Mouse (Mus musculus): ENCODE measurements at regions not wholly inside any gene's neighbourhood (a gene's known extent, or its start where the extent isn't known, plus 50 kb on each side); places are given as distances from the start of the nearest gene placed in this dataset.

GRCm38 (mm10) chr1:77043749-77044564, 470.9 kb downstream of the Epha4 start:
- Histone ChIP-seq H3K27me3 (replicated peaks) (no peaks in the 10 kb centered on the region), H3K4me3 (replicated peaks) (no peak overlapping the region), H3K36me3 (replicated peaks; ENCODE audit: low read length) (no peaks in the 10 kb centered on the region), H3K9me3 (peaks cover 24% of the 10 kb centered on the region), H3K4me1 (no peaks in the 10 kb centered on the region)
- TF ChIP-seq FLI1 (IDR thresholded peaks at IDR 0.05; ENCODE audit: low read length): no peak
- no peak for TF ChIP-seq GATA1 (IDR thresholded peaks at IDR 0.05; ENCODE audit: borderline replicate concordance, low read length)

GRCm38 (mm10) chr1:77048720-77049406, 466.0 kb downstream of the Epha4 start:
- Histone ChIP-seq H3K36me3 (replicated peaks; ENCODE audit: low read length) (no peaks in the 10 kb centered on the region), H3K4me1 (no peaks in the 10 kb centered on the region), H3K27me3 (replicated peaks) (no peaks in the 10 kb centered on the region), H3K4me3 (replicated peaks) (no peak overlapping the region), H3K9me3 (peaks cover 13% of the 10 kb centered on the region)
- TF ChIP-seq GATA1 (IDR thresholded peaks at IDR 0.05; ENCODE audit: borderline replicate concordance, low read length): no peak
- TF ChIP-seq FLI1 (IDR thresholded peaks at IDR 0.05; ENCODE audit: low read length): no peak

GRCm38 (mm10) chr1:77051239-77051638, 463.6 kb downstream of the Epha4 start:
- H3K9me3 ChIP-seq: peaks cover 11% of the 10 kb centered on the region
- H3K4me3 ChIP-seq (replicated peaks): no peak overlapping the region
- no peaks in the 10 kb centered on the region for H3K36me3 ChIP-seq (replicated peaks; ENCODE audit: low read length)
- no peak for TF ChIP-seq FLI1 (IDR thresholded peaks at IDR 0.05; ENCODE audit: low read length)
- no peak for TF ChIP-seq GATA1 (IDR thresholded peaks at IDR 0.05; ENCODE audit: borderline replicate concordance, low read length)
- no peaks in the 10 kb centered on the region for H3K27me3 ChIP-seq (replicated peaks)
- no peaks in the 10 kb centered on the region for H3K4me1 ChIP-seq

GRCm38 (mm10) chr1:77053837-77054540, 460.9 kb downstream of the Epha4 start:
- Histone ChIP-seq H3K9me3 (peaks cover 9% of the 10 kb centered on the region), H3K27me3 (replicated peaks) (no peaks in the 10 kb centered on the region), H3K36me3 (replicated peaks; ENCODE audit: low read length) (no peaks in the 10 kb centered on the region), H3K4me3 (replicated peaks) (no peak overlapping the region), H3K4me1 (no peaks in the 10 kb centered on the region)
- no peak for TF ChIP-seq GATA1 (IDR thresholded peaks at IDR 0.05; ENCODE audit: borderline replicate concordance, low read length)
- no peak for TF ChIP-seq FLI1 (IDR thresholded peaks at IDR 0.05; ENCODE audit: low read length)

DNA sequence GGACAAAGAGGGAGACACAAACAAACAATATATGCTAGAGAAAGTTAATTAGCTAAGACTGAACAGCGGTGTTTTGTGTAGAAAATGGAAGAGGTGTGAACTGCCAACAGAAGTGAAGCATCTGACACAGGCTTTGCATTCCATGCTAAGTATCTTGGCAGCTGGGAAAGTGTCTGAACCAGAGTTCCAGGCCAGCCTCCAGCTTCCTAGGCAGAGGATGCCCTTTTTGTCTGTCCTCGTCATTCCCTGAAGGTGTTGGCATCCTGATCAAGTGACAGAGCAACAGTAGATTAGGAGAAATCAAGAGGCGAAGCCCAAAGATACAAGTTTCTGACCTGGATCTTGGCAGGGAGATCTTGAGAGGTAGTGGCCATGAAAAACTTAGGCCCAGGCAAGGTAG, 452.4 kb downstream of the Epha4 start:
- H3K4me1 ChIP-seq: no peaks in the 10 kb centered on the region
- no peaks in the 10 kb centered on the region for H3K36me3 ChIP-seq (replicated peaks; ENCODE audit: low read length)
- H3K27me3 ChIP-seq (replicated peaks): no peaks in the 10 kb centered on the region
- H3K9me3 ChIP-seq: peaks cover 35% of the 10 kb centered on the region
- TF ChIP-seq FLI1 (IDR thresholded peaks at IDR 0.05; ENCODE audit: low read length): no peak
- TF ChIP-seq GATA1 (IDR thresholded peaks at IDR 0.05; ENCODE audit: borderline replicate concordance, low read length): no peak
- H3K4me3 ChIP-seq (replicated peaks): no peak overlapping the region

DNA sequence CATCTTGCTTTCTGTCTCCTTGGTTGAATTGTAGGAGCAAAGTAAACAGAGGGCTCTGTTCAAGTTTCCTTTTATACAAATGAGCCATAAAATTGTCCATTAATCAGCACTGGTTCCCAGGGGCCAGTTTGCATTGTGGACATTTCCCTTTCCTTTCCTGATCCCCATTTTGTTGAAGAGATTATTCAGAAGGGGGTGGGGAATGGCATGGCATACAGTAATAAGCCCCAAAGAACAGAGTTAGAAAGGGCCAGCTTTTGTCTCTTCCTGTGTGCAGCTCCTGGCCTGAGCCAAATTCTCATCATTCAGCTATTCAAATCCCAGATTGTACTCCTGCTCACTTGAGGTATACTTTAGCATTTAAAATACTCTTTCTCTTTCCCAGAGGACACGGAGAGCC, 441.8 kb downstream of the Epha4 start:
- Histone ChIP-seq H3K4me3 (replicated peaks) (no peak overlapping the region), H3K4me1 (no peaks in the 10 kb centered on the region), H3K36me3 (replicated peaks; ENCODE audit: low read length) (no peaks in the 10 kb centered on the region), H3K27me3 (replicated peaks) (no peaks in the 10 kb centered on the region), H3K9me3 (peaks cover 4% of the 10 kb centered on the region; the same call in 1 of the 2 replicates)
- TF ChIP-seq GATA1 (IDR thresholded peaks at IDR 0.05; ENCODE audit: borderline replicate concordance, low read length): no peak
- TF ChIP-seq FLI1 (IDR thresholded peaks at IDR 0.05; ENCODE audit: low read length): no peak

GRCm38 (mm10) chr1:77074926-77075885, 439.7 kb downstream of the Epha4 start:
- no peaks in the 10 kb centered on the region for H3K27me3 ChIP-seq (replicated peaks)
- TF ChIP-seq FLI1 (IDR thresholded peaks at IDR 0.05; ENCODE audit: low read length) (no peak), GATA1 (IDR thresholded peaks at IDR 0.05; ENCODE audit: borderline replicate concordance, low read length) (no peak)
- H3K36me3 ChIP-seq (replicated peaks; ENCODE audit: low read length): no peaks in the 10 kb centered on the region
- no peak overlapping the region for H3K4me3 ChIP-seq (replicated peaks)
- H3K4me1 ChIP-seq: no peaks in the 10 kb centered on the region
- 0 out of 2 replicates have a peak, but pooled peaks cover 5% of the 10 kb centered on the region for H3K9me3 ChIP-seq

DNA sequence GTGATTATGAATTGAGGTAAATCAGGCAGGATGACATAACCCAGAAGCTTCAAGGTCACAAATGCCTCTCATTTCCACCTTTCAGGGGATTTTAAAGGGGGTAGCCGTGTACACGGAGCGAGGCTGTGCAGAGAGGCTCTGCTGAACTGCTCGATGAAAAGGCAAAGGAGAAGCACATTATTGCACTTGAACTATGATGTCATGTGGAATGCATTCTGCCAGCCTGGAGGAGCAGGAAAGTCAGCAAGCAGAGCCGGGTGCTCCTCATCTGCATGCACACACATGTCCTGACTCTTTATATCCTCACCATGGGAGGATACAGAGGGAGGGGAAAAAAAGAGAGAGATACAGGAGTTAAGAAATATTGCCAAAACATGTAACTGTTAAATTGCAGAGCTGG, 434.1 kb downstream of the Epha4 start:
- Histone ChIP-seq H3K27me3 (replicated peaks) (no peaks in the 10 kb centered on the region), H3K9me3 (peaks cover 14% of the 10 kb centered on the region; the same call in 1 of the 2 replicates), H3K4me1 (no peaks in the 10 kb centered on the region), H3K36me3 (replicated peaks; ENCODE audit: low read length) (no peaks in the 10 kb centered on the region), H3K4me3 (replicated peaks) (no peak overlapping the region)
- no peak for TF ChIP-seq GATA1 (IDR thresholded peaks at IDR 0.05; ENCODE audit: borderline replicate concordance, low read length)
- no peak for TF ChIP-seq FLI1 (IDR thresholded peaks at IDR 0.05; ENCODE audit: low read length)

GRCm38 (mm10) chr1:77081660-77082059, 433.2 kb downstream of the Epha4 start:
- TF ChIP-seq FLI1 (IDR thresholded peaks at IDR 0.05; ENCODE audit: low read length) (no peak), GATA1 (IDR thresholded peaks at IDR 0.05; ENCODE audit: borderline replicate concordance, low read length) (no peak)
- Histone ChIP-seq H3K9me3 (peaks cover 14% of the 10 kb centered on the region; the same call in 1 of the 2 replicates), H3K27me3 (replicated peaks) (no peaks in the 10 kb centered on the region), H3K4me1 (no peaks in the 10 kb centered on the region), H3K36me3 (replicated peaks; ENCODE audit: low read length) (no peaks in the 10 kb centered on the region), H3K4me3 (replicated peaks) (no peak overlapping the region)
